Mouse (Mus musculus): ENCODE results near the gene Sorcs1.

Gene Sorcs1

GRCm38 (mm10) chr19:50439464-50439881 lies 239.0 kb downstream of the Sorcs1 start:
- DNase-seq (ENCODE audit: low read depth in 2 of 2, low spot score in 2 of 2): no peak

GRCm38 (mm10) chr19:50422928-50423327 lies 255.5 kb downstream of the Sorcs1 start:
- DNase-seq (ENCODE audit: low read depth in 2 of 2, low spot score in 2 of 2): no peak

- no peak for DNase-seq (ENCODE audit: low read depth in 2 of 2, low spot score in 2 of 2)
These were observed 259.3 kb downstream of the Sorcs1 start for GRCm38 (mm10) chr19:50418962-50419720.

GRCm38 (mm10) chr19:50410561-50410960 lies 267.9 kb downstream of the Sorcs1 start:
- no peak for DNase-seq (ENCODE audit: low read depth in 2 of 2, low spot score in 2 of 2)

- DNase-seq (ENCODE audit: low read depth in 2 of 2, low spot score in 2 of 2): no peak
These were observed 280.1 kb downstream of the Sorcs1 start for GRCm38 (mm10) chr19:50398341-50398740.

GRCm38 (mm10) chr19:50395731-50396130 lies 282.7 kb downstream of the Sorcs1 start:
- no peak for DNase-seq (ENCODE audit: low read depth in 2 of 2, low spot score in 2 of 2)

GRCm38 (mm10) chr19:50394101-50394500 lies 284.3 kb downstream of the Sorcs1 start:
- DNase-seq (ENCODE audit: low read depth in 2 of 2, low spot score in 2 of 2): no peak

- no peak for DNase-seq (ENCODE audit: low read depth in 2 of 2, low spot score in 2 of 2)
These were observed 288.4 kb downstream of the Sorcs1 start for GRCm38 (mm10) chr19:50389925-50390552.

GRCm38 (mm10) chr19:50378901-50379300 lies 299.5 kb downstream of the Sorcs1 start:
- no peak for DNase-seq (ENCODE audit: low read depth in 2 of 2, low spot score in 2 of 2)

- no peak for DNase-seq (ENCODE audit: low read depth in 2 of 2, low spot score in 2 of 2)
These were observed 303.7 kb downstream of the Sorcs1 start for GRCm38 (mm10) chr19:50374751-50375150.

- no peak for DNase-seq (ENCODE audit: low read depth in 2 of 2, low spot score in 2 of 2)
These were observed 312.0 kb downstream of the Sorcs1 start for GRCm38 (mm10) chr19:50366446-50366845.

GRCm38 (mm10) chr19:50362655-50363500 lies 315.6 kb downstream of the Sorcs1 start:
- DNase-seq (ENCODE audit: low read depth in 2 of 2, low spot score in 2 of 2): no peak

GRCm38 (mm10) chr19:50358561-50358960 lies 319.9 kb downstream of the Sorcs1 start:
- DNase-seq (ENCODE audit: low read depth in 2 of 2, low spot score in 2 of 2): no peak

- DNase-seq (ENCODE audit: low read depth in 2 of 2, low spot score in 2 of 2): no peak
These were observed 339.2 kb downstream of the Sorcs1 start for GRCm38 (mm10) chr19:50339211-50339610.

- no peak for DNase-seq (ENCODE audit: low read depth in 2 of 2, low spot score in 2 of 2)
These were observed 341.7 kb downstream of the Sorcs1 start for GRCm38 (mm10) chr19:50336751-50337150.

GRCm38 (mm10) chr19:50331136-50331535 lies 347.3 kb downstream of the Sorcs1 start:
- DNase-seq (ENCODE audit: low read depth in 2 of 2, low spot score in 2 of 2): no peak

GRCm38 (mm10) chr19:50327804-50328203 lies 350.6 kb downstream of the Sorcs1 start:
- no peak for DNase-seq (ENCODE audit: low read depth in 2 of 2, low spot score in 2 of 2)

- DNase-seq (ENCODE audit: low read depth in 2 of 2, low spot score in 2 of 2): no peak
These were observed 352.3 kb downstream of the Sorcs1 start for GRCm38 (mm10) chr19:50326151-50326550.

GRCm38 (mm10) chr19:50325686-50326085 lies 352.8 kb downstream of the Sorcs1 start:
- DNase-seq (ENCODE audit: low read depth in 2 of 2, low spot score in 2 of 2): no peak

- no peak for DNase-seq (ENCODE audit: low read depth in 2 of 2, low spot score in 2 of 2)
These were observed 371.4 kb downstream of the Sorcs1 start for GRCm38 (mm10) chr19:50307046-50307445.

GRCm38 (mm10) chr19:50294205-50294604 lies 384.2 kb downstream of the Sorcs1 start:
- no peak for DNase-seq (ENCODE audit: low read depth in 2 of 2, low spot score in 2 of 2)

- DNase-seq (ENCODE audit: low read depth in 2 of 2, low spot score in 2 of 2): no peak
These were observed 414.0 kb downstream of the Sorcs1 start for GRCm38 (mm10) chr19:50264450-50264849.

All from CD8-positive naive resting alpha-beta T cell, adult 2 months (primary cell).